Mouse (Mus musculus): Measurements from ENCODE around the gene Gm8773.

Gene Gm8773

DNA sequence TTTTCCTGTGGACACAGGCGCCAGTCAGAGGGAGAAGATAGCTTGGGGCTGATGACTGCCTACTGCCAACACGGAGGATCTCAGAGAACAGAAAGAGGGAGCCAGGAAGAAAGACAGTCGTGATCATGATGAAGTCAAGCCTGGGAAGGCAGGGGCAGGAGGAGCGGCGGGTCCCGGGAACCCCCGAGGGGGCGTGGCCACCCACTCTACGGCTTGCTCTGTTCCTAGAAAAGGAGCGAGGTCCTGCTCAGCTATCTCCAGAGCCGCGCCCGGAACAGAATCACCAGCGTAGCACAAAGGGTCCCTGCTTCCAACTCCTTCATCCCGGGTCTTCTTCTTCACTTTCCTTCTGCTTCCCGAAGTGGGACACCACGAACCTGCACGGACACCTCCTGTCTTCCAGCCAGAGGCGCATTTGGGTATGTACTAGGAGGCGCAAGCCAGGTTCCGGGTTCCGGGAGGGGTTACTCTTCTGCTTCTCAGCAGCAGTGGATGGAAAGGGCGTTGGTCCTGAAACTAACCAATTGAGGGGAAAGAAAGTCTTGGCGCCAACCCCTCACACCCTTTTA lies at the start of gene Gm8773:
Gm8773 (plus strand) TSS at position 51 of the 569 bp plus-strand sequence.
- no peak for DNase-seq (ENCODE audit: low read depth)

DNA sequence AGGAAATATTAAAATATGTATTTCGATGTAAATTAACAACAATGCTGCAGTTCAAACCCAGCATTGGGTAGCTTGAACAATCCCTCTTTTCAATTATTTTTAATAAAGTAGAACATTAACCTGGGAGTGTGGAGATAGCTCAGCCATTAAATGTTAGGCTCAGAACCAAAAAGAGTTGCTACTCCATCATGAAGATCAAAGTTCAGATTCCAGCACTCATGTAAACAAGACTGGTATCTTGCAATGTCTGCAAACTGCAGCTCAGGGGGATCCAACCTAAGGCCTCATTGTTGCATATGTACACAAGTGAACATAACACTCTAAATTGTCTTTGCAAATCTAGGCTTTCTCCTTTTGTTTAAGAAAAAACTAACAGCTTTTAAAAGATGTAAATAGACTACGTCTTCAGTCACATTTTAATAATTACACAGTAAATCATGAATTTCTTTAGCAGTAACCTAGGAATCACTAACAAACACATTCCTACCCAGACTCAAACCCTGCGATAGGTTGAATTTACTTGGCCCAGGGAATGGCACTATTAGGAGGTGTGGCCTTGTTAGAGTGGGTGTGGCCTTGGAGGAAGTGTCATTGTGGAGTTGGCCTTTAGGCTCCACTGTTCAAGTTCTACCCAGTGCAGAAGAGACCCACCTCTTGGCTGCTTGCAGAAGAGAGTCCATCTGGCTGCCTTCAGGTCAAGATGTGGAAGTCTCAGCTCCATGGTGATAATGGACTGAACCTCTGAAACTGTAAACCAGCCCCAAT lies 39.8 kb upstream of the Gm8773 start:
- no peak for DNase-seq (ENCODE audit: low read depth)

DNA sequence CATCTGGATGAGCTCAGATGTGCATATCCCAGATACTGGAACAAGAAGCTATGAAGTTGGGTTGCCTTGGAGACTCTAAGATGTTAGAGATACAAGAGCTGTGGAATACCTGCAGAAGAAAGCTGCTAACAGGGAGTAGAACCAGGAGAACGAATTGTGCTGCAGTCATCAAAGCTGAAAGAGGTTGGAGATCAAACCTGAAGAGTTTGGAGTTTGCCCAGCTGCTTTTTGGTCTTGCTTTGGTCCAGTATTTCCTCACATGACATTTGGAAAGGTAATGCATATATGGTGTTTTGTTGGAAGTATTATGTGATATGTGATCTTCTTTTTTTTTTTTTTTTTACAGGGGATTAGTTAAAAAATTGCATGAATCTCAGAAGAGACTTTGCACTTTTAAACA lies 37.5 kb upstream of the Gm8773 start:
- DNase-seq (ENCODE audit: low read depth) = no peak

DNA sequence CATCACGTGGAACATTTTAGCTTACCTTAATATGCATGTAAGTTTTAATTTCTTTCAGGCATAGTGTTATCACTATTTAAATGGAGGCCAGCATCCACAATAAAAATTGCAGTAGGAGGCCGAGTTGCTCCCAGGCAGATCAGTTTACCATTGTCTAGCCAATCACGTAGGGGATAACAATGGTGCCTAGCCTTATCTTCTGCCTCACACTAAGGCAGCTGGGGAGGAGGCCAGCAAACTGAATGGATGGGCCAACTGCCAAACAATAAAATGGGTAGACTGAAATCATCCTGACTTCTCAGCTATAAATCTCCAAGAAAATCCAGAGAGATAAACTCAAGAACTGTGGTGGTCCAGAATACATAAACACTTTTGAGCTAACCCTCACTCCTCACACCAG lies 33.8 kb upstream of the Gm8773 start:
- no peak for DNase-seq (ENCODE audit: low read depth)

DNA sequence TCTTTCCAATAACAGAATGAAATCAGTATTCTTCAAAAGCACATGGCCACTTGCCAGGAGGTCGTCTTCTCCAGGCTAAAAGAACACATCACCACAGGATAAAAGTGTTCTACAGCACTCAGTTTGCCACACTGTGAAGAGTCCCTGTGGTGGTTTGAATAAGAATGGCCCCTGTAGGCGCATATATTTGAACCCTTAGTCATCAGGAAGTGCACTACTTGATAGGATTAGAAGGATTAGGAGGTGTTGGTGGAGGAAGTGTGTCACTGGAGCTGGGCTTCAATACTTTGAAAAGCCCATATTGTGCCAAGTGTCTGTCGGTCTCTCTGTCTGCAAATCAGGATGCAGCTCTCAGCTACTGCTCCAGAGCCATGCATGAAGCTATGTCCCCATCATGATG lies 33.2 kb upstream of the Gm8773 start:
- no peak for DNase-seq (ENCODE audit: low read depth)

DNA sequence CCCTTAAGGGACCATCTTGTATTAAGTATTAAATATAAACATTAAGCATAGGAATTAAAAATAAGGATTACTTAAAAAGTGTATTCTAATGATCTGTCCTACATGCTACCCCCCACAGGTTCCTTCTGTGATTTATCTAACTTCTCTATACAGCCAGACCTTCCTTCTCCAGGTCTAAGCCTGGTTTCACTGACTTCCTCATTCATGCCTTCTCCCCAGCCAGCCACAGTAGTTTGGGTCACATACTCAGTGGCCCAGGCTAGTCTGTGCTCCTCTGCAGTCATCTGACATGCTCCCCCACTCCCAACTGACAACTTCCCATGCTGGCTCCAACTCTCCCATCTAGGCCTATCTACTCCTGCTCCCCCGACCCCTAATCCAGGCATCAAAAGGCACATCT lies 22.5 kb upstream of the Gm8773 start:
- no peak for DNase-seq (ENCODE audit: low read depth)

DNA sequence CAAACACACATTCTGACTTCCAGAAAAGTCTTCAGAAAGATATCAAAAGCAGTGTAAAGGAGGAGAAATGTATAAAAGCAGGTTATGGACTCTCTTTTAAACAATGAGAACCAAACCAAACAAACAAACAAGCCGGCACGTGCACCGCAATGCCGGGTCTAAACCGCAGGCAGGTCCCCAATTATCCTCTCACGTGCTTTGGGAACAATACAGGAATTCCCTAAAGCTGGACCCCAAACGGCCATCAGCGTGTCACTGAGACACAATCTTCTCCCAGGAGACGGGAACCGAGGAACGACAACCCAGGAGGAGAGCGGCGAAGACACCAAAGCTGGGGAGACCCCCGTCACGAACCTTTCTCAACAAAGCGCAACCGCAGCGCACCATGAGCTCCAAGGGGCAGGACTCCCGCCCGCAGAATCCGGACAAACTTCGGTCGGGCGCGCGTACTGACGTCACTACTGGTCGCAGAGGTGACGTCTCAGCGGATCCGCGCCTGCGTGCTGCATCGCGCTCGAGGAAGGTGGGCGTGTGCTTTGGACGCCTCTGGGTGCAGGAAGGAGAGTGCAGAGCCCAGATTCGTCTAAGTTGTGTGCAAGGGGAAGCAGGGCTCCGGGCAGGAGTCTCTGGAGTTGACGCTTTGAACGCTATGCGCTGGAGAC lies 14.4 kb upstream of the Gm8773 start, which contains the start of gene Gtpbp10:
Gtpbp10 (minus strand) TSS at position 460 of the 662 bp plus-strand sequence.
- DNase-seq (ENCODE audit: low read depth) = peak; percentile 77

DNA sequence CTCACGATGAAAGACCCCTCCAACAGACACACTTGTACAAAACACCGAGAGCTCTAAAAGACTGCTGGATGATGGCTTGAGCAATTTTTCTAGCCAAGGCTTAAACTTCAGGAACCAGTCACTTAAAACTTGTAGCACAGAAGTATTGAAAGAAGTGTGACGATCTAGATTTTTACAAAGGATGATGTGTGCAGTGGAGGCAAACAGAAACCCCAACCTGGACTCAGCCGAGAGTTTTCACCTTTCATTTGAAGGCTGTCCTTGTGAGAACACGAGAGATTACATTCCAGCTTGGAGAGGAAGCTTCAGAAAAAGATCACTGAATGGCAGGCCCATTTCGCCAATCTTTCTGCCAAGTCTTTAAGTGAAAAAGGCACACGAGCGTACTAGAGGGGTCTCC lies 13.8 kb upstream of the Gm8773 start:
- DNase-seq (ENCODE audit: low read depth) = no peak

DNA sequence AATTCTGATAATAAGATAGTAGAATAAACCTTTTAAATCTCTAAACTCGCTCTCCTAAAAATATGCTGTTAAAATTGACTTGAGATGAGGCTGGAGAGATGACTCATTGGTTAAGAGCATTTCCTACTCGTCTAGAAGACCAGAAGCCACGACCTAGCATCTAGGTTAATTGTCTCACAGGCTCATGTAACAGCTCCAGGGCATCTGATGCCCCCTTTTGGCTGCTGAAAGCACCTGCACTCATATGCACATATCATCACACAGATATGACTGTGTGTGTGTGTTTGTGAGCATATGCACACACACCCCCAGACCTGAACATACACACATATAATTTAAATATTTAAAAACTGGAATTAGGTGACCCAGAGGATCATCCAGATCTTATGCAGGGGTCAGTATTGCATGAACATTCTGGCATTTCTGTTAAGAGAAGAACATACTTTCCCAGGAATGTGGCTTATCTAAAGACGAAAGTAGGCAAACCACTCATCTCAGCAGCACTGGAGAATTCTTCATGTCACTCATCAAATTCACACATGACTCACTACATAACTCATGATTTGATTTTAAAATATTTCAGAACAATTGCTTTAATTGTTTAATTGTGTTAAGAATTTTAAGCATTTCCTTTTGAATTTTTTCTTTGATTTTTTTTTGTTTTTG lies 12.4 kb upstream of the Gm8773 start:
- no peak for DNase-seq (ENCODE audit: low read depth)

DNA sequence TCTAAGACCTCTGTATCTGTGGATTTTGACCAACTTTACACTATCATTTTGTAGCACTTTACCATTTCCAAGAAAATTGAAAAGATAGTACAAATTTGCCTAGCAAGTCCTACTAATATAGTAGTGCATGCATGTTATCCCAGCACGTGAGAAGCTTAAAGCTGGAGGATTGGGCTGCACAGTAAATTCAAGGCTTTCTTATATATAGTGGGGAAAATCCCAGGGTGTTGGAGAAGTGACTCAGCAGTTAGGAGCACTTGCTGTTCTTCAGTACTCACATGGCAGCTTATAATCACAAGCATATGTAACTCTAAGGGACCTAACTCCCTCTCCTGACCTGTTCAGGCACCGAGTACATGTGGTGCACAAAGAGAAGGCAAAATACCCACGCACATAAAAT lies 11.2 kb upstream of the Gm8773 start:
- no peak for DNase-seq (ENCODE audit: low read depth)

DNA sequence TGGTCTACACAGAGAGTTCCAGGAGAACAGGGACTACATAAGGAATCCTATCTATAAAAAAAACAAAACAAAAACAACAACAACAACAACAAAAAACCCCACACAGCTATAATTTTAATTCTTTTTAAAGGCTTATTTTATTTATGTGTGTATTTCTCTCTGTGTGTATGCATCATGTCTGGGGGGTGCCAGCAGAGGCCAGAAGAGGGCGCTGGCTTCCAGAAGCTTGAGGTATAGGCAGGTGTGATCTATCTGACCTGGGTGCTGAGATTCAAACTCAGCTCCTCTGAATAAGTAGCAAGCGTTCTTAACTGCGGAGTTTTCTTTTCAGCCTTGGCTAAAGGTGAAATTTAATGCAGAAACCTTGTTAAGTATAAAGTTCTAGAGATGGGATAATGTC lies 14.1 kb downstream of the Gm8773 start:
- DNase-seq (ENCODE audit: low read depth) = no peak

DNA sequence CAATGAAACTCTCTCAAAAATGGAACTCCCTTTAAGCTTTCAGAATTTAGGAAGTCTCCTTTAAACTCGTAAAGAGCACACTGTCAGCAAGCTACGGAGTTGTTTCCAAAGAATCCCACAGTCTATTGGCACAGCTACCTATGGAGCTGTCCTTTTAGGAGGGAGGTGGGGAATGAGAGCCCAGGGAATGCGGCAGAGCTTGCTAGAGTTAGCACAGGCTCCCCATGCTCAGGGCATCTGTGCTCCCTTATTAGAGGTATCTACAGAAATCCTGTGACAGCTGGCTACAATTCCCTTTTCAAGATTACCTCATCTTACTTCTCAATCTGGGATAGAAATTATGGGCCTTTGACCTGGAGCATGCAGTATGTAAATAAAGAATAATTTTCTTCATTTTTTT lies 36.9 kb downstream of the Gm8773 start:
- DNase-seq (ENCODE audit: low read depth) = no peak

DNA sequence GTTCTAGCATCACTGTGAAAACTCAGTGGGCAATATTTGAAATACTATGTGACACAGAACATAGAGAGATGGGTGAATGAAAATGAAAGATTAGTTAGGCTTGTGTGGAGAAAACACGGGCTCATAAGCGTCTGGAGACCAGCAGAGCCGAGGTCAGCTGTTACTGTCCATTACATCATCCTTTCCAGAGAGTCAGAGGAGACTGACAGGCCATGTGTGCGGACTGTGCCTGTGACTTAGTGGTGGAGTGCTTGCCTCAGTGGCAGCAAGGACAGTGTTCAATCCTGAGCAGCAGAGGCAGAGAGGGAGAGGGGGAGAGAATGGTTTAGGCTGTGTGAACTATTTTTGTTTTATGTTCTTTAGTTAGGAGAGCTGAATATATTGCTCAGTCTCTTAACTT lies 44.7 kb downstream of the Gm8773 start:
- DNase-seq (ENCODE audit: low read depth) = no peak

DNA sequence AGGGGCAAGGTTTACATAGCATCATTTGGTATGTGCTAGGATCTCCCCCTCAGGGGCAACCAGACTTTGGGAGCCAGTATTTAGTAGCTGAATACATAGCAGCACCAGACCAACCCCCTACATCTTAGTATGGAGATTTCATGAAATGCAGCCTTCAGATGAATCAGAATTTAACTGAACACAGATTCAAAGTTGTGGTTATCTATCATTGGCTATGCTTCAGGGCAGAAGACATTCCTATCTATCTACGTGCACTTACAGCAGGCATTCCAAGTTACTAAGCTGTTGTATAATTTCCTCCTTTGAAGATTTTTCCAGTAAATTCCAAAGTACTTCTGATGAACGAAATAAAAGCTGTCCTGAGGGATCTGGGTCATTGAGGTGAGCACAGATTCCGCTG lies 51.9 kb downstream of the Gm8773 start:
- no peak for DNase-seq (ENCODE audit: low read depth)
